Mouse (Mus musculus) embryo, embryonic 11.5 days (tissue): ENCODE measurements at regions not wholly inside any gene's neighbourhood (a gene's known extent, or its start where the extent isn't known, plus 50 kb on each side); places are given as distances from the start of the nearest gene placed in this dataset.

Source experiments
- DNase-seq: peaks from one replicate; pipeline ENCODE4 v3.0.0-alpha.2; 2012; ENCODE audit warnings: low read depth, low spot score

- DNase-seq, result no peak
Observed at GRCm38 (mm10) chr8:128148351-128148942, 210.0 kb upstream of the Nrp1 start.

DNA sequence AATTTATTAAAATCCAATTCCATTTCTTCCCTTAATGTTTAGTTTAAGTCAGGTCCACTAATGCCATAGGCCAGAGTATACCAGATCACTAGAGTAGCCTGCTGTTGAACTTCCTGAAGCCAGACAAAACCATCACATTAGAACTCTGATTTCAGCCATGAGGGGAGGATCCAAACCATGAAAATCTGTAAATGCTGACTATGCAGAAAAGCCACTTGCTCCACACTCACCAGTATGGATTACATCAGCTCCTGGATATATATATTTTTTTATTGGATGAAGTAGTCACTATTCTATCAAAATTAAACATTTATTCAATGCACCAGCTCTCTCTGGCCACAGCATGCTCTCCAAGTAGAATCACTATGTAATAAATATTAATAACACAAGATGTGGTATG lies 202.8 kb upstream of the Nrp1 start:
- DNase-seq, result no peak

- DNase-seq, result no peak
Observed at GRCm38 (mm10) chr8:128156221-128156620, 202.2 kb upstream of the Nrp1 start.

- DNase-seq, result no peak
Observed at GRCm38 (mm10) chr8:128162857-128163256, 195.5 kb upstream of the Nrp1 start.

DNA sequence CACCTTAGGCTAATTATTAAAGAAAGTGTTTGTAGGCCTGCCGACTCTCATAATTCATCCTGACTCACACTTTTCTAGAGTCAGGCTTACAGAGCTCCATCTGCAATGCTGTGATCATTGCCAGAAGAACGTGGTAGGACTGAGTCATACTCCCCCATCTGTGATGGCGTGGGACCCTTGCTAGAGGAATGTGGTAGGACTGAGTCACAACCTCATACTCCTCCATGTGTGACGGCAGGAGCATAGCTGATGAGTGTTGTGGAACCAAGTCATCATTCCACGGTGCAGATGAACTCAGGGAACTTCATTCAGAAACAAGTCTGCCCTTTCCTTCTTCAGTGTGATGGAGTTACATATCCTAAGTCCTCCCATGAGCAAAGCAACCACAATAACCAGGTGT lies 193.4 kb upstream of the Nrp1 start:
- no peak for DNase-seq

GRCm38 (mm10) chr8:128165591-128165990 lies 192.8 kb upstream of the Nrp1 start:
- no peak for DNase-seq

- DNase-seq, result no peak
Observed at GRCm38 (mm10) chr8:128166097-128166496, 192.3 kb upstream of the Nrp1 start.

DNA sequence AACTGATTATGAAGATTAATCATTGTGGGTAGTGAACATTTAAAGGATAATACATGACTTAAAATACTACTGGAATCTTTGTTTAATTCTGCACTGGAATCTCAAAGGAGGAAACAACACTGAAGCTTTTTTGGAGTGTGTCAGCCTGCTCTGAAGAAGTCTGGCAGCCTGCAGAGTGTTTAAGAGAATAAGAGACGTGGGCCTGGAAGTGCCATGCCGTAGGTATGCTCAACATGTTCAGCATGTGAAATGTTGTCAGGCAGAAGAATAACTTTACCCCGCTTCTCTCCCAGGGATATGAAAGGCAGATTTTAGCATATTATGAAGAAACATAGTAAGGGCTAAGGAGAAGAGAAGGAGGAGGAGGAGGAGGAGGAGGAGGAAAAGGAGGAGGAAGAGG lies 189.6 kb upstream of the Nrp1 start:
- DNase-seq, result no peak

GRCm38 (mm10) chr8:128171116-128171515 lies 187.3 kb upstream of the Nrp1 start:
- no peak for DNase-seq

GRCm38 (mm10) chr8:128180214-128180613 lies 178.2 kb upstream of the Nrp1 start:
- no peak for DNase-seq

- DNase-seq, result peak; percentile 17
Observed at GRCm38 (mm10) chr8:128183081-128183480, 175.3 kb upstream of the Nrp1 start.

DNA sequence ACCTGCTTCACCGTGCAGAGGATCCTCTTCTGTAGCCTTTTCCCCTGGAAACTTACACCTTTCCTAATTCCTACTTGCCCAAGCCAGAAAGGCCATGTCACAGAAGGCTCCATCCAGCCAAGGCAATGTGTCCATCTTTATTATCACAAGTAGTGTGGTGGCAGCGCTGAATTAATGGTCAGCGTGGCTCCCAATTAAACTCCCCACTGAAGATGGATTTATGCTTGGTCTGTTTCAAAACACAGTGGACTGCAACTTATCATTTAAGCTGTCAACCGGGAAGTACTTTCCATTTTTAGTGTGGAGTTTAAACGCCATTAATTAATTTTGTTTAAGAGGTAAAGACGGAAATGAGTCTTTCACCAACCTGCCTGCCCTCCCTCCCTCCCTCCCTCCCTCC lies 170.1 kb upstream of the Nrp1 start:
- no peak for DNase-seq

- no peak for DNase-seq
Observed at GRCm38 (mm10) chr8:128193293-128193887, 165.0 kb upstream of the Nrp1 start.

- DNase-seq, result no peak
Observed at GRCm38 (mm10) chr8:128200815-128201214, 157.6 kb upstream of the Nrp1 start.

DNA sequence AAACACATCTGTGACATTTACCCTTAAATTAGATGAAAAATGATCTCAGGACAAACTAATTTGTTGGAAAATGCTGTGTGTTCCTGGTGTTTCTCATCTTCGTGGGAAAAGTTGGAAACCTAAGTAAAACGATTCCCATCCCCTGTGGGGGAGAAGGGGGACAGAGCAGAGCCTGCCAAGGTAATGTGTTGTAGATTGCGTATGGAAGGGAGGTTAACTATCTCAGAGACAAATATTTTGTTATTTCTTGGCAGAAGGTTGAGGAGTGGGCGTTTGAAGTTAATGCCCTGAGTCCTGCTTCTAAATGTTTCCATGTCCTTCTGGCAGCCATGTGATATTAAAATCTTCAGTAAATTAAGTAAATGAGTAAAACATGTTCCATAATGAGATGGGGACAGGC lies 156.8 kb upstream of the Nrp1 start:
- DNase-seq, result no peak

- DNase-seq, result no peak
Observed at GRCm38 (mm10) chr8:128202158-128202886, 156.1 kb upstream of the Nrp1 start.

DNA sequence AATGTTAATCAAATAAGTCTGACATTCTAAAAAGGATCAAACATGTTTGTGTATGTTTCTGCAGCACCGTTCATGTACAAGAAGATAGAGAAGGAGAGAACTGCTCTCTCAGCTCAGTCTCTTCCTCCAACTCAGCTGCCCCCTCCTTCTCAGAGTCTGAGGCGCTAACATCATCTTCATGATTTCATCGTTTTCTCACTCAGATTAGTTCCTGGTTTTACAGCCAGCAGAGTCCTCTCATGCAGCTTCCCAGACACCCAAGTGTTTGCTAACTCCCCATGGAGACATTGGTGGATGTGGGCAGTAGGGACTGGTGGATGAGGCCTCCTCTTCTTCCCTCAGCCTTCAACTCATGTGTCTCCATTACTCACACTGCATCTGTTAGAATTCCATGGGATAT lies 153.6 kb upstream of the Nrp1 start:
- no peak for DNase-seq

DNA sequence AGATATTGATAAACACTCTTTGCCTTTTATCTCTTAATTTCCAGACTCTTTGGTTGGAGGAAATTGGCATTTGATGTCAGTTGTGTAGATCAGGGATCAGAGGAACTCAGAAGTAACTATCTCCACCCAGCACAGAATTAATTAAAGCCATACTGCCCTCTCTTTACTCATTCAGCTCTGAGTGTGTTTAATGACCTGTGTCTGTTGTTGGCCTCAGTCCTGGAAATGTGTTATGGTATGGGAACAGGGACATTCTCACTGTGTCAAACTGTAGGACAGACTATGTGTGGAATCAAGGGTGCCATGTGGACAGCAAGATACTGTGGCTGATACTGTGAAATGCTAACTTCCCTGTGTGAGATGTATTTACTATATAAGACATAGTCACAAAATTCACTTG lies 151.3 kb upstream of the Nrp1 start:
- no peak for DNase-seq

DNA sequence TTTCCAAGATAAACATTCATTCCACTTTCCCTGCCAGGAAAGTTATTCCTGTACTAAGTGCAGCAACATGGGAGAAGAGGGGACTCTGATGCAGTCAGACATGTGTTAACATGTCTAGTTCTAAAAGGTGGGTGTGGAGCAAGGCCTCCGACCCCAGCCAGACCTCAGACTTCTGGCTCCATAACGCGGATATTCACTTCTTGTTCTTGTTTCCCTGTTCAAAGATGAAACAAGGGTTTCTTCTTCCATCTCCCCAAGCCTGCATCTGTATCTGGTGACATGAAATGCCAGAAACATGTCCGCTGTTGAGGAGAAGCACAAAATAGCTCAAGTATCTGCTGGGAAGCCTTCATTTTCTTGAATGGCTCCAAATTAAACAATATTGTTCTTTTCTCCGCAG lies 147.6 kb upstream of the Nrp1 start:
- DNase-seq, result no peak

- no peak for DNase-seq
Observed at GRCm38 (mm10) chr8:128212223-128212622, 146.2 kb upstream of the Nrp1 start.

- no peak for DNase-seq
Observed at GRCm38 (mm10) chr8:128214256-128214655, 144.1 kb upstream of the Nrp1 start.

DNA sequence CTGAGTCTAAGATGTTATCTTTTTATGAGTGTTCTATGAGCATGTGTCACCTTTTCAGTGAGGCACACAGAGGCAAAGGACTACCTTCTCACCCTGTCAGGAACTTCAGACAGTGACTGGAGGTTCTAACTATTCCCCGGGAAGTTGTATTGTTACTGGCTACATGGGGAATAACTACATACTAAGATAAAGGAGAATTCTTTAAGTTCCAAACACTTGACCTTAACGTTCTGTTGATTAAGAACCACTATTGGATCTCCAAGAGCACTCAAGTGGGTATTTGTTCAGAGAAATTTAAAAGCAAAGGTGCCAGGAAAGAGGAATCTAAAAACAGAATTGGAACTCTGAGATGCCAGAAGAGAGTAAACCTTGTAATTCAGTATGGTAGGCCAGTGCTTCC lies 139.5 kb upstream of the Nrp1 start:
- no peak for DNase-seq

GRCm38 (mm10) chr8:128219539-128219938 lies 138.9 kb upstream of the Nrp1 start:
- DNase-seq, result no peak
